Mouse (Mus musculus) myocyte (in vitro differentiated cells): Measurements from ENCODE around the gene Trappc1. TPM values are rescaled to one million over a fixed set of nuclear protein-coding genes. Genes with fewer than 3 reads are reported as not detected.

Experiments used
- H3K27me3 ChIP-seq: one replicate; pipeline ENCODE4 v1.6.1; 2011; ENCODE audit not compliant: control insufficient read depth, insufficient read depth, insufficient read length
- H3K36me3 ChIP-seq: one replicate; pipeline ENCODE4 v1.6.1; 2011; ENCODE audit not compliant: control insufficient read depth, insufficient read depth
- H3K4me2 ChIP-seq: one replicate; pipeline ENCODE4 v1.6.1; 2011; ENCODE audit warnings: low read depth, control low read depth
- H3K4me3 ChIP-seq: one replicate; pipeline ENCODE4 v1.5.1; 2011; ENCODE audit warnings: mild to moderate bottlenecking, control low read depth, moderate library complexity
- H3K79me2 ChIP-seq: one replicate; pipeline ENCODE4 v1.6.1; 2011; ENCODE audit not compliant: control insufficient read depth, insufficient read depth
- H3ac ChIP-seq: one replicate; pipeline ENCODE4 v1.6.1; 2011; ENCODE audit not compliant: control insufficient read depth, insufficient read length
- CEBPB ChIP-seq: IDR thresholded peaks from 2 replicates; pipeline ENCODE4 v1.6.1; 2011; ENCODE audit warnings: mild to moderate bottlenecking, moderate library complexity; ENCODE audit not compliant: poor library complexity, insufficient read depth, severe bottlenecking
- E2F4 ChIP-seq: IDR thresholded peaks from one replicate; pipeline ENCODE4 v1.6.1; 2011; ENCODE audit warnings: mild to moderate bottlenecking, control low read depth, moderate library complexity; ENCODE audit not compliant: insufficient read depth
- MAX ChIP-seq: IDR thresholded peaks from one replicate; pipeline ENCODE4 v1.6.1; 2011; ENCODE audit warnings: low read depth, mild to moderate bottlenecking, control low read depth
- MYOD1 ChIP-seq, 3 experiments: IDR thresholded peaks; one replicate each; pipeline ENCODE4 v1.6.1; 2011; ENCODE audit warnings: control low read depth in 2 of 3, low read depth in 2 of 3, mild to moderate bottlenecking in 2 of 3, moderate library complexity in 1 of 3; ENCODE audit not compliant: insufficient read length in 2 of 3, control insufficient read depth in 1 of 3
- MYOG ChIP-seq, 3 experiments: IDR thresholded peaks; one replicate each; pipeline ENCODE4 v1.6.1; 2011; ENCODE audit warnings: control low read depth in 2 of 3, low read depth in 2 of 3, mild to moderate bottlenecking in 2 of 3; ENCODE audit not compliant: insufficient read length in 2 of 3, control insufficient read depth in 1 of 3, insufficient read depth in 1 of 3
- POLR2A ChIP-seq: IDR thresholded peaks from one replicate; pipeline ENCODE4 v1.6.1; 2011; ENCODE audit warnings: low read depth, mild to moderate bottlenecking, control low read depth, moderate library complexity; ENCODE audit not compliant: insufficient read length
- POLR2AphosphoS2 ChIP-seq: IDR thresholded peaks from one replicate; pipeline ENCODE4 v1.6.1; 2011; ENCODE audit warnings: low read depth, control low read depth; ENCODE audit not compliant: insufficient read length
- REST ChIP-seq: IDR thresholded peaks from one replicate; pipeline ENCODE4 v1.6.1; 2011; ENCODE audit warnings: mild to moderate bottlenecking, control low read depth, moderate library complexity; ENCODE audit not compliant: insufficient read depth, insufficient read length
- SRF ChIP-seq: IDR thresholded peaks from one replicate; pipeline ENCODE4 v1.6.1; 2011; ENCODE audit warnings: low read depth; ENCODE audit not compliant: control insufficient read depth, insufficient read length
- TCF12 ChIP-seq: IDR thresholded peaks from one replicate; pipeline ENCODE4 v1.6.1; 2011; ENCODE audit warnings: mild to moderate bottlenecking, control low read depth; ENCODE audit not compliant: poor library complexity, insufficient read depth, severe bottlenecking
- TCF3 ChIP-seq: IDR thresholded peaks from one replicate; pipeline ENCODE4 v1.6.1; 2011; ENCODE audit warnings: low read depth, control low read depth; ENCODE audit not compliant: insufficient read length
- USF1 ChIP-seq: IDR thresholded peaks from one replicate; pipeline ENCODE4 v1.6.1; 2011; ENCODE audit warnings: low read depth, mild to moderate bottlenecking, control low read depth, moderate library complexity
- polyA plus RNA-seq: library from polyadenylated mRNA; unstranded; fragments of >200 nt; fragmentation: generic; extraction: Trizol; gene quantifications from one replicate; pipeline ENCODE4 v1.2.1, GENCODE M21; 2012; ENCODE audit warnings: missing spikeins

The Trappc1 gene
- polyA plus RNA-seq, 1 experiment, result 116 TPM

GRCm38 (mm10) chr11:69364376-69364775 lies 40.6 kb downstream of the Trappc1 start:
- Histone ChIP-seq H3K79me2 (peaks cover 13% of the 10 kb centered on the region), H3ac (no peak overlapping the region), H3K4me2 (peak overlapping the region; percentile 99), H3K27me3 (no peaks in the 10 kb centered on the region), H3K4me3 (peak overlapping the region; percentile 56), H3K36me3 (peaks cover 18% of the 10 kb centered on the region)
- TF ChIP-seq REST (no peak), USF1 (no peak), SRF (no peak)

DNA sequence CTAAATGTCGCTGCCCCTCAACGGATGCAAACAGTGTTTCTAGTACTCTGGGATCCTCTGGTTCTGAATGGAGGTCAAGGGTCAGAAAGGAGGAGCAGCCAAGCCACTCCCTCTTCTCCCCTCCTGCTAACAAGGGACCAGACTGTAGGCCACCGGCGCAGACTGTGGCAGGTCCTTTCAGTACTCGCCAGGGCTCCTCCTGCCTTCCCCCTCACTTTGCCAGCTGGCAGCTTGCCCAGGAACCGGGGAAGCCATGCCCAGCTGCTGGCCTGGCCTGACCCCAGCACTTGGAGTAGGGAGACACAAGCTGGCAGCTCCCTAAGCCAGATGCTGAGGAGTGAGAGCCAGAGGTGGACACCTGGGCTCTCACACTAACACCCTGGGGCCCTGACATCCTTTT lies 41.1 kb downstream of the Trappc1 start:
- H3K4me3 ChIP-seq, result peak overlapping the region; percentile 56
- H3K27me3 ChIP-seq, result no peaks in the 10 kb centered on the region
- H3K36me3 ChIP-seq, result peaks cover 18% of the 10 kb centered on the region
- peak overlapping the region; percentile 99 for H3K4me2 ChIP-seq
- H3K79me2 ChIP-seq, result peaks cover 13% of the 10 kb centered on the region
- TF ChIP-seq CEBPB, result no peak
- peak; percentile 58 for TF ChIP-seq TCF12
- TF ChIP-seq MYOD1 (IDR thresholded peaks at IDR 0.05; ENCODE audit: control insufficient read depth in 1 of 3, insufficient read length in 2 of 3, low read depth in 2 of 3), result peak in 2 of 3 experiments; percentile 87 to 92
- TF ChIP-seq SRF, result no peak
- peak; percentile 38 to 94 (median 79) for TF ChIP-seq MYOG (IDR thresholded peaks at IDR 0.05; ENCODE audit: control insufficient read depth in 1 of 3, insufficient read depth in 1 of 3, insufficient read length in 2 of 3, low read depth in 2 of 3)
- TF ChIP-seq MAX, result no peak
- TF ChIP-seq REST, result no peak
- peak; percentile 50 for TF ChIP-seq TCF3
- TF ChIP-seq E2F4, result no peak
- TF ChIP-seq POLR2AphosphoS2, result no peak
- TF ChIP-seq USF1, result no peak
- peak; percentile 35 for TF ChIP-seq POLR2A
- H3ac ChIP-seq, result no peak overlapping the region

DNA sequence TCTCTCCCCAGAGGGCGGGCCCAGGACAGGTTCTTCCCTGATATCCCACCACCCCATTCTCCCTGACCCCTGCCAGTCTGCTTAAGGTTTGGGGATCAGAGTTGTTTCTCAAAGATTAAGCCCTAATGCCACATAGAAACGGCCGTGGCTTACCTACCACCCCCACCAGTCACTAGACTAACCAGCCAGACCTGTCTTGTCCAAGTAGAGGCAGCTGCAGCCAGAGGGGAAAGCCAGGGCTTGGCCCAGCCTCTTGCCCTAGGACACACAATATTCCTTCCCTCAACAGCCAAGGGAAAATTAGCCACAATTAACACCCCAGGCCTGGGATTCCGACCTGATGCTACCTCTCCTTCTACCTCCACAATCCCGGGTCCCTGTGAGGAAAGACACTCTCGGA lies 41.9 kb downstream of the Trappc1 start:
- Histone ChIP-seq H3K79me2 (peaks cover 13% of the 10 kb centered on the region), H3K4me3 (peak overlapping the region; percentile 56), H3K27me3 (no peaks in the 10 kb centered on the region), H3K36me3 (peaks cover 11% of the 10 kb centered on the region), H3ac (peak overlapping the region; percentile 2), H3K4me2 (peak overlapping the region; percentile 99)
- TF ChIP-seq MAX (no peak), MYOD1 (IDR thresholded peaks at IDR 0.05; ENCODE audit: control insufficient read depth in 1 of 3, insufficient read length in 2 of 3, low read depth in 2 of 3) (peak in 1 of 3 experiments; percentile 18)

GRCm38 (mm10) chr11:69366157-69366854 lies 42.5 kb downstream of the Trappc1 start:
- Histone ChIP-seq H3K4me3 (peak overlapping the region; percentile 56), H3ac (peak overlapping the region; percentile 2), H3K27me3 (no peaks in the 10 kb centered on the region), H3K79me2 (peaks cover 13% of the 10 kb centered on the region), H3K4me2 (peak overlapping the region; percentile 99), H3K36me3 (peaks cover 5% of the 10 kb centered on the region)
- TF ChIP-seq E2F4 (no peak), USF1 (no peak), POLR2A (peak; percentile 63), TCF3 (no peak), MYOG (IDR thresholded peaks at IDR 0.05; ENCODE audit: control insufficient read depth in 1 of 3, insufficient read depth in 1 of 3, insufficient read length in 2 of 3, low read depth in 2 of 3) (peak; percentile 51 to 86 (median 69)), POLR2AphosphoS2 (peak; percentile 76), MYOD1 (IDR thresholded peaks at IDR 0.05; ENCODE audit: control insufficient read depth in 1 of 3, insufficient read length in 2 of 3, low read depth in 2 of 3) (peak in 2 of 3 experiments; percentile 82 to 83)

DNA sequence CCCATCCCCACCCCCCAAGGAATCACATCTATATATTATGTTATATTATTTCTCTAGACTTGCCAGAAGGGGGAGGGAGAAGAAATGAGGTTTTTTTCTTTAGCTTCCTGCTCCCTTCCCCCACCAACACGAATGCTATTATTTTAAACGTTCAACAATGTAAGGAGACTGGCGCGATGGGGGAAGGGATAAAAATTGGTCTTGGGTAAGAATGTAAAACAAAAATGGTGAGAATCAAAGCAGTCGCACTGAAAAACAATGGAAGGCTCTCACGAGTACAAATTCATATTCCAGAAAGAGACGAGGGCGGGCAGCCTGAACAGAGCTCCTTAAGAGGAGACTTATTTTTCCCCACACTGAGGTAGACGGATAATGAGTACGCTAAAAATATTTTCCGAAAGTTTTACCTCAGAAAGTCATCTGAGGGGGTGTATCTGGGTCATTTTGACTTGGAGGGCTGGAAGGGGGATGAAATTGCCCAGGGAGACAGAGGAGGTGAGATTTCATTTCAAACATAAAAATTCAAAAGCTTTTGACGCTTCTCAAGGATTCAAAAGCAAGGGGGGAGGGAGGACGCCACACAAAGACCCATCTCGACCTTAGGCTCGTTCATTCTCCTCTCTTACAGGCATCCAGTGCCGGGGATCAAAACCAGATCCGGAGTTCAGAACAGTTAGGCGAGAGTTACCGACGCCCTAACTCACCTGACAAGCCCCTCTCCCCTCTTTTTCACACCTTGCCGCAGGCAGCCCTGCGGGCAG lies 43.3 kb downstream of the Trappc1 start:
- H3K4me2 ChIP-seq, result peak overlapping the region; percentile 99
- H3K27me3 ChIP-seq, result no peaks in the 10 kb centered on the region
- H3K36me3 ChIP-seq, result no peaks in the 10 kb centered on the region
- peak overlapping the region; percentile 56 for H3K4me3 ChIP-seq
- TF ChIP-seq POLR2AphosphoS2 (no peak), REST (no peak), MYOG (IDR thresholded peaks at IDR 0.05; ENCODE audit: control insufficient read depth in 1 of 3, insufficient read depth in 1 of 3, insufficient read length in 2 of 3, low read depth in 2 of 3) (no peak), MAX (no peak), TCF3 (no peak), MYOD1 (IDR thresholded peaks at IDR 0.05; ENCODE audit: control insufficient read depth in 1 of 3, insufficient read length in 2 of 3, low read depth in 2 of 3) (no peak), POLR2A (no peak), SRF (no peak), USF1 (no peak), TCF12 (no peak), CEBPB (no peak), E2F4 (no peak)
- H3ac ChIP-seq, result peak overlapping the region; percentile 82
- H3K79me2 ChIP-seq, result peaks cover 13% of the 10 kb centered on the region
